Mouse (Mus musculus) skeletal muscle tissue, adult 2 months (tissue): ENCODE measurements around the gene Wwc2.
"Not testable (repeated sequence)": the region's sequence is repeated elsewhere in the genome, so short reads cannot be mapped to it uniquely, and the experiment has no call there.

Experiments
- DNase-seq: peaks from one replicate; pipeline ENCODE4 v3.0.0-alpha.2; 2012; ENCODE audit warnings: low read depth, low spot score

The Wwc2 gene

DNA sequence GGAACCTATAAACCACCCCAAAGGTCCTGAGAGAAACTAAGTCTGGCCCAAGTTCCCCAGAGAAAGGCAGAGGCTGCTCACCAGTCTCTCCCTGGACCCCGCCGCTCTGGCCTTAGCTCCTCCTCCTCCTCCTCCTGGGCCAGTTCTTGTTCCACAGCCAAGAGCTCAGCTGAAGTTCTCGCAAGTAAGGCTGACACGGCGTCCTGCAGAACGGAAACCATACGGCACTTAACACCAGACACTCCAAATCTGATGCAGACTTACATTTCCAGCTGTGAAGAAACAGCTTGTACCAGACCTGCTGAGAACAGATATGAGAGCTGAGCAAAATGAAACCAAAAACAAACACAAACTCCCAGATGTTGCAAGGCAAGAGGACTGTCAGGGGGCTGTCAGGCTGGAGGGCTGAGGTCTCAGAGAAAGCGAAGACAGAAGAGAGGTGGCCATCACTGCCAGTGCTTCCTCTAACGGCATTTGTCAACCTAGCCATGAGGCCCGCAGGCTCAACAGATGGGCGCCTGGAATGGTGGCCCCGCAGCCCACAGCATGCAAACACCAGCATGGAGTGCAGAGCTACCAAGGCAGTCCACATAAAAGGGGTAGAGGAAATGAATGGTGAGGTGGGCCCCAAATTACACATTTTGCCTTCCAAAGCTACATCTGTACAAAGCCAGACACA, 138.8 kb downstream of the Wwc2 start:
- DNase-seq = peak; percentile 56

DNA sequence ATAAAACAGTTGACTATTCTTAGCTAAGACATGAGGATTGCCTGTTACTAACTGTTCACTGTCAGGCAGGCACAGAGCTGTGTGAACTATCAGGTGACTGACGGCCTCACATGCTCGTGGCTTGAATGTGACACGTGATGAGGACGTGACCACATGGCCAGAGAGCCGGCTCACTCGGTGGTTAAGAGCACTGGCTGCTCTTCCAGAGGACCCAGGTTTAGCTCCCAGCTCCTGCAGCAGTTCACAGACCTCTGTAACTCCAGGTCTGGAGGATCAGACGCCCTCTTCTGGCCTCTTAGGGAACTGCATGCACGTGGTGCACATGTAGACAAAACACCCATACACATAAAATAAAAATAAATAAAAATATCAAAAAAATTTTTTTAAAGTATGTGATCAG, 140.9 kb downstream of the Wwc2 start:
- DNase-seq = no peak

DNA sequence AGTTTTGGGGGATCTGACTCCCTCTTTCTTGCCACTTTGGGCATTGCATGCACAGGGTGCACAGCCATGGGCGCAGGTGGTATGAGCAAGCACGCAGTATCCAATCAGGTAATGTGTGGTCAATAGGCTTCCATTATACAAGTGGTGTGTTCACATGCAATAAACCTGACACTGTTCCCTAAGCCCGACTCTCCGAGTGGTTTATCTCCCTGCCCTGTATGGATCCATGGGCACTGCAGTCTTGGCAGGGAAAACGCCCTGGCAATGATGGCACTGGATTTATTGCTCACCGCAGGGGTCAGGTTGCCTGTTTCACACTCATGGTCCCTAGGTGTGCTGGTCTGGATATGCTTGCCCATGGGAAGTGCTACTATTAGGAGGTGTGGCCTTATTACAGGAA, 142.8 kb downstream of the Wwc2 start:
- DNase-seq = no peak

DNA sequence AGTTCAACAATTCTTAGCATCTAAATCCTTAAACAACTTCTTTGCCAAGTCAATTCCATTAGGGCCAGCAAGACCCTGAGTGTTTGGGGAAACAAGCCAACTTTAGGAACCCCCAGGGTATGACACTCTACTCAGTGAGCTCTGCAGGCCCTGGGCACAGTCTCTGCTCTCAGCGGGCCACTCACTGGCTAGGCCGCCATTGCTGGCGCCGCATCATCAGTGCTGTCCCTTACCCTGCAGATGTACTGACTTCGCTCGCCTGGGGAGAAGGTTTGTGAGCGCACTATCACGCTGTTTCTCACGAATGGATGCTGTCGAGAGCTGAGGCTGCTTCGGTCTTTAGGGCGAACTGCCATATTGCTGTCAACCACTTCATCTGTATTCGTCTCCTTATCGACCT, 143.6 kb downstream of the Wwc2 start:
- no peak for DNase-seq

DNA sequence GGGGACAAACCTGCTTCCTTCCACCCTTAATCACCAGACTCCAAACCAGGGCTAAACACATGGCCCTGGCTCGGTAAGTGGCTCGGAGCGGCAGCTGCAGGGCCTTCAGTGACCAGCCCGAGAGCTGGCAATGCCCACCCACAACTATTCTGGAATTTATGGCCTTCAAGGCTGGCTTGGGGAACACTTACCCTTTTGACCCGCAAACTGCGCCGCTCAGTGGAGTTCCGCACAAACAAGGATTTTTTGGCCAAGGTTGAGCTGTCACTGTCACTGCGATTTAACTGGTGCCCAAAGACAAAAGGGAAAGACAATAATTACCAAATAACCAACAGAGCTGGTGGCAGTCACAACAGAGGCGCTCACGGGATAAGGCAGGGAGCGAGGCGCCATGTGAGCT, 144.8 kb downstream of the Wwc2 start:
- DNase-seq = no peak

DNA sequence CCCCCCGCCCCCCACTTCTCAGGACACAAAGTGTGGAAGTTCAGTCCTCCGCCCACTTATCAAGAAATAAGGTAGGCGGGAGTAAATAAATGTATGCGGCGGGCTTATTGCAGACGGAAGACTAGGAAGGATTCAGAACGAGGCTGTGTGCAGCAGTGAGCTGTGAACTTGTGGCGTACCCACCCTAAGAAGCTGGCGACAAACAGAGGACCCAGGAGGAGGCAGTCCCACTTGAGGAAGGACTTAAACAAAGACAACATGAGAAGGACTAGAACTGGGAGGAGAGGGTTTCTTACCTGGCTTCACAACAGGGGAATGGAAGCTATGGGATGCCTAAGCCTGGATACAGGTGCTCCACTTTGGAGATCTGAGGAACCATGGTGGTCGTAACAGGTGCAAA, 147.1 kb downstream of the Wwc2 start:
- DNase-seq = no peak

DNA sequence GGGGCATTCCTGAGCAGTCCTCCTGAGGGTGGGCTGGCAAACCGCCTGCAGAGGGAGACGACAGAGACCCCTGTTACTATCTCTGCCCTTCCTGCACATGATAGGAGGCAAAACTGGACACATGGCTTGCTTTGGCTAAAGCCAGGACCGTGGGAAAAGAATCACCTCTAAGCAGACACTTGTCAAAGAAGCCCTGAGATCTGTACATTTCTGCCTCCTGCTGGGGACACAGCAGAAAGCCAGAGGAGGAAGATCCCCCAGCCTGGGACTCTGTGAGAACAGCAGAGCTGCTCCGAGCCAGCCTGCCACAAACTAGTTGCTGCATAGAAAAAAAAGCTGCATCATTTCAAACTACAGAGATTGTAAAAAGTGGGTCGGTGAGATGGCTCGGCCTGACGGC, 147.7 kb downstream of the Wwc2 start:
- DNase-seq = no peak

DNA sequence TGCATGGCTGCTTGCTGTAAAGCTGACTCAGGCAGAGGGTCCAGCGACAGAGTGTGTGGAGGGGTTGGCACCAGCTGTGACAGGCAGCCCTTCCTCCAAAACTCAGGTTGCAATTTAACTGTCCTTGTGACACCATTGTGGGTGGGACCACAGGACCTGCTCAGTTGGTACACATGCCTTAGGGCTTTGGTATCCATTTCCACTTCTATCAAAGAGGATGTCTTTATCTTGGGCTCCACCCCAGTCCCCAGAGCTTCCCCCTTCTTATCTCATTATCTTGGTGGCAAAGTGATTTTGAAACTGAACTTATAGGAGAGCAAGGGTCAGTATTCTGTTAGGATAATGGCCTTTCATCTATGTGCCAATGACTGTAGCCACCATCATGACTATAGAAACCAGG, 156.8 kb downstream of the Wwc2 start:
- DNase-seq = no peak

DNA sequence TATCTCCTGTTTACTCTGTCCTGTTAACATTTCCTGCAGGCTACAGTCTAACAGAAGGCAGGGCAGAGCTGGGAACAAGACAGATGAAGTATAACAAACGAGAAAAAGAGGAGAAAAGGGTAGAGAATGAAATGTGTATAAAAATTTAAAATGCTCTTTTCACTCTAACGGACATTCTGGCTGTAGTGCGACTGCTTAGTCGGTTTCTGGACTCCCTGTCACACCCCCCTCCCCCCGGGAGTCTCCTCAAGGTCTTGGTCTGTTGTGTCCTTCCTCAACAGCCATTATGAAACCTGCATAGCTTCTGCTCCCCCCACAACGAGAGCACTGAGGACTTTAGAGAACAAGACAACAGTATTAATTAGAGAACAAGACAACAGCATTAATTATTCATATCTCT, 158.1 kb downstream of the Wwc2 start:
- DNase-seq = no peak

DNA sequence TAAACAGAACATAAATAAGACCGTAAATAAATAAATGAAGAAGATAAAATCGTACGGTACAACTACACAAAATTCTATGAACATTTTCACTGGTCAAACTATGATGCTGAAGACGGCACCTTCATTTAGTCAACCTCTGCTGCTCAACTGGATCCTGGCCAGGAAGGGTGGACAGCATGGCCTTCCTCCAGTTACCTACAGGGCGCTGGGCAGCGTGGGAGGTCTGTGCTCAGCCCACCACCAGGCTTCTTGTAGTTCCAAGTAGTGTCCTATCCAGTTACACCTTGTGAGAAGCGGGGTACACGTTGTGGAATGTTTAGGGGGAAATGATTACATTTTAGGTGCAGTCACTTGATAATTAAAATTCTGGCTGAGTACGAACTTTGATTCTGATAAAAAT, 163.8 kb downstream of the Wwc2 start:
- DNase-seq = no peak

DNA sequence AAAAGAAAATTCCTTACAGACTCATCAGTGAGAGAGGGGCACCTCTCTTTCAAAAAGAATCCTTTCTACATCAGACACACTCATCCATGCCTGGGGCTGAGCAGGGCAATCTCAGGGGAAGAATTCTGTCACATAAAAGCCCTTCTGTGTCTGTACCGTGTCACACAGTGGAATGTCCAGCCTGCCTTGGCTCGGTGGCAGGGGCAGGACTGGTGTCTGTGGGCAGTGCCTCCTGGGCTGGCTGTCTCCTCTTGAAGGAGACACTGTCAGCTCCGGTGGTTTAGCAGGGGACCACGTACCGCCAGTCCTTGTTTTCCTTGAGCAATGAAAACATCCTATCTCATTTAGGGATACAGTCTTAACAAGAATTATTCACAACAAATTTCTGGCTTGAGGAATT, 165.1 kb downstream of the Wwc2 start:
- no peak for DNase-seq

DNA sequence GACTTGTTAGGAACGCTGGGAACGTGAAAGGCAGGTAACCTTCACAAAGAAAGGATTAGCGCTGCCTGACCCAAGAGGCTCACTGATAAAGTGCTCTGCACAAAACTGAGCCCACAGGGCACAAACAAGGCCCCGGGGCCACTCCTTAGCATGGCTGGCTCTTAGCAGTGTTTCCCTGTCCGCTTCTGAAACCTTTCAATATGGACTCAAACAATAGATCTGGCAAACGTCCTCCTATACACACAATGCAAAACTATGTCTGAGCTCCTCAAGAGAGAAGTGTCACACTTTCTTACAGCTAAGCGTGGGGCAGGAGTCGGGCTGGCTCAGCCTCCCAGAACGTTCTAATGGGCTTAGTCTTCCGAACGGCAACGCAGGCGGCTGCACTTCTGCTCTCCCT, 166.5 kb downstream of the Wwc2 start, which contains the start of gene Cldn22:
Gene Cldn22, plus strand, starts transcription at position 301 of the 400 bp plus-strand sequence.
- DNase-seq = no peak

DNA sequence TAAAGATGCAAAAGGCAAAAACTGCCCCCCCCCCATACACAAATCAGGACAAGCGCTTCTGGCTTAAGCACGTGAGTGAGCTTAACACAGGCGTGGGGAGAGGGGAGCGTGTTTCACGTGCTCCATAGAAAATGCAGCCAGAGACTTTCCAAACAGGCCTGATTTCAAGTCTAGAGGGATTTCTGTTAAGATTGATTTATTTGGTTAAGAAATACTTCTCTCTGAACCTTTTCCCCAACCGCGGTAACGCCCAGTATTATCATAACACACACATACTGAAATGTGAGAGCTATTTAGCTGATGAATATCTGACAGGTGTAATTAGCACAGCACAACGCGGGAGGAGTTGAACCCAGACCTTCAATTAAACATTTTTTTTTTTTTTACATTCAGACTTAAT, 166.9 kb downstream of the Wwc2 start:
- peak; percentile 13 for DNase-seq

DNA sequence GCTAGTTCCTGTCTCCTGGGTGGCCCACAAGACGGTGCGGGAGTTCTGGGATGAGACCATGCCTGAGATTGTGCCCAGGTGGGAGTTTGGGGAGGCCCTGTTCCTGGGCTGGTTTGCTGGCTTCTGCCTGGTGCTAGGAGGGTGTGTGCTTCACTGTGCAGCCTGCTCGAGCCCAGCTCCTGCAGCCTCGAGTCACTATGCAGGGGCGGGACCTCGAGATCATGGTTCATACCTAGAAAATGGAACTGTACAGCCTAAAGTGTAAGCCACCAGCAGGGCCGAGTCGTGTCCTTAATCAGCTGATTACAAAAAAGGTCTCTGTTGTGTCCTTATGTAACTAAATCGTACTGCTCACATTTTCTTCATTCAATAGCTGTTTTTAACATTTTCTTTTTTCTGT, 168.2 kb downstream of the Wwc2 start:
- DNase-seq = not testable (repeated sequence)

DNA sequence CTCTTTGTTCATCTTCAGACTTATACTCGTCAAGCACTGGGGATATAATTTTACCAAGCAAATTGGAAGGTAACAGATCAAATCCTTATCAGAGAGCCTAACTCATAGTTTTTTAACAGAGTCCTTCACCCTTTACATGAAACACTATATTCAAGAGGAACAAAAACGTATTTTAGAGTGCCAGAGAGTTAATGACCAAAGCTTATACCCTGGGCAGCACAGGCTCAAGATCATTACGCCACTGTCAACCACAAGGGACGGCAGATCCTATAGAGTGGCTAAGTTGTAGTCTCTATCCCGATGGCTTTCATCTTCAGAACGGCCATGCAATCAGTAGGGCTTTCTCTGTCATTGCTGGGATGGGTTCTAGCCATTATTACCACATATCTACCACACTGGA, 168.9 kb downstream of the Wwc2 start, which contains the start of gene Cldn24:
Gene Cldn24, plus strand, starts transcription at position 301 of the 400 bp plus-strand sequence.
- DNase-seq = no peak

DNA sequence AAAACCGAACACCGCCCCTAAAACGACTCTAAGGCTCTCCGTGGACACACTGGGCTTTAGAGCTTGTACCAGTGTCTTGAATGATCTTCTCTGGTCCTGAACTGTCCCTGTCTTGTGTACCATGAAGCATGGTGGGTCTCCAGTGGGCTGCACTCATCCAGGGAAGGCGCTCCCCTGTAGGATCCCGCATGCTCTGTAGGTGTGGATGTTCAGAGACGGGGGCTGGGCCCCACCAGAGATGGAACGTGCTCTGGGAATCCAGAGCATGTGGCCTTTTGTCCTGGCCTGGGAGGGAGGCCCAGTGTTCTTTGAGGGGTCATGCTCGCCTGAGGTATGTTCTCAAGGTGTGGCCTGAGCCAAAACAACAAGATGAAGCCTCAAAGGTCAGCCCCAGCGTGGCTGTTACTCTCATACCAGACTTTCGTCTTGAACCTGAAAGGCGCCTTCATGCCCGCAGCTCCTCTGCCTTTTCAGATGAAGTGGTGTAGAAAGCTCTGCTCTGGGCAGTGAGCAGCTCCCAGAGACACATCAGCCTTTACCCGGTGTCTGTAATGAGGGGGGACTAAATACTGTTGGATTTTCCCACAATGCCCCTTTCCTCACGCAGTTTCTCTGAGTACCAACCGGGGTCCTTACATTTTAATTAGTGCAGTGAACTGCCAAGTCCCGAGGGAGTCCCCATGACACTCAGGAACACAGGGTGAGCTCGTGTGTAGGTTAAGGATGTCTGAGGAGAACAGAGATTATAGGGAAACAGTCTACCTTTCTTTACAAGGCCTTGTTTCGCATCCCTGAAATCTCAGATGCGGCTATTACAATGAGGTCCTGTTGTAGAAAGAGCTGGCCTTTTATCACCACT, 169.6 kb downstream of the Wwc2 start:
- no peak for DNase-seq

DNA sequence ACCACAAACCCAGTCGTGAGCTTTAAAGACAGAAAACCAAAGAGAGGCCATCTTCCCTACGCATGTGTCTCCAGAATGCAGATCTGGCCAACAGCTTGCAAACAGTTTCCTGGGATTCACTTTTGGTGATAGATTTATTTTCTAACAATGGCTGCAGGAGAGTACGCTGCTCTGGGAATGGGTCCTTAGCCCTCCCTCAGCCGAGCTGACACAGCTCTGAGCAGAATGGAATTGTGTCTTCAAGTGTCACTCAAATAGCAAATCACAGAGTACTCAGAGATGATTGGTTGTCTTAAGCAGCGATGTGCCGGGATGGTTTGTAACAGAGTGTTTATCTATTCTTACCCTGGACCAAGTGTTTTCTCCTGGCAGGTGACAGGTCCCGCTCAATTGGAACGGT, 171.7 kb downstream of the Wwc2 start:
- DNase-seq = no peak

DNA sequence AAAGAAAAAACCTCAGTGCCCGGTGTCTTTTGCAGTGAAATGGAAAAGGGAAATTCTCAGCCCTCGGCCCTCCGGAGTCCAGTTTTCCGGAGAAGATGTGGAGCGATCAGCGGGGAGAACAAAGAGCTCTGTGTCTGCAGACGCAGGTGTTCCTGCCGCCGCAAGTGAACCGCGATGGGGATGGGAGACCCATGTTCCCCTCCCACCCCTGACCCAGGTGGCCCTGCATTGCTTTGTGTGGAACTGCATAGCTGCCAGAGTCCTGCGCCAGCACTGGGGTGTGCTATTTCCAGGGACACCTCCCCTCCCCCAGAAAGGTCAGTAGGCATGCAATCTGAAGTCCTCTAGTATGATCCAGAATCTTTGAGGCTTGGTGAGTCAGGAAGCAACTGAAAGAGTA, 179.5 kb downstream of the Wwc2 start:
- DNase-seq = no peak

DNA sequence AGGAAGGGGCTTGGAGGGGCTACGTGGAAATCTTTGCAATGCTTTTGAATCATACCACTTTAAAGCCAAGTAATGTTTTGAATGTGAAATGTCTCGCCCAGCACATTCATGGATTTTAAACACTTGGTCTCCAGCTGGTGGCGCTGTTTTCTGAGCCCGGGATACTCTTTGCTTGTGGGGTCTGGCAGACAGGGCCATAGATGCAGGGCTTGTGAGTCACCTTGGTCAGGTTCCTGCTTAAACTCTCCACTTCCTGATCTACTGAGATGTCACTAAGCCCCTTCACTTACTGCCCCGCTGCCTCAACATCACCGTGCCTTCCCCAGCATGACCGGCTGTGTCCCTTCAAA, 180.1 kb downstream of the Wwc2 start:
- DNase-seq = no peak

DNA sequence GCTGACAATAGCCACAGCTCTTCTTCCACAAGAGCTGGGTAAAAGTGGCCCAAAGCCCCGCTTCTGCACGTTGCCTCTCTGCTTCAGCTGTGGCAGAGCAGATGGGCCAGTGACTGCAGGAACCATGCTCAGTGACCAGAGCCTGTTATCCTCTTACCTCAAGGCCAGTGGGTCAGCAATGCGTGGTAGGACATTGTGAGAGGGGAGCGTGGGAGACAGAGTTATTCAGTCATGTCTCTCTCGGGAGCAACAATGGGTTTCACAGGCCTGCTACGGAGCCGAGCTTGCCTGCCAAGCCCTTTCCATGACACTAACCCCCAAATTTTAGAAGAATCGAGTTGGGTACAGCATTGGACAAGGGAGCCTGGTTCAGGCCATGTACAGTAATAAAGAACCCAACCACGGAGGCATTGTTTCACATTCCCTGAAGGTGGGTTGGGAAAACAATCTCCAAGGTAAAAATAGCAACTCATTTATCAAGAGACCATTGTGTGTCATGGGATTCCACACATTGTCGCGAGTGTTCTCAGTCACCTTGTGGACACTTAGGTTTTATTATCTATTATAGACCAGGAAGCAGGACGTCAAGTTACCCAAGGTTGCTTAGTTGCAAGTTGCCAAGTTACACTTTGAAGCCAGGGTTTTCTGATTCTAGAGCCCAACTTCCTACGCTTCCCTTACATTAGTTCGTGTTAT, 180.6 kb downstream of the Wwc2 start:
- DNase-seq = no peak

DNA sequence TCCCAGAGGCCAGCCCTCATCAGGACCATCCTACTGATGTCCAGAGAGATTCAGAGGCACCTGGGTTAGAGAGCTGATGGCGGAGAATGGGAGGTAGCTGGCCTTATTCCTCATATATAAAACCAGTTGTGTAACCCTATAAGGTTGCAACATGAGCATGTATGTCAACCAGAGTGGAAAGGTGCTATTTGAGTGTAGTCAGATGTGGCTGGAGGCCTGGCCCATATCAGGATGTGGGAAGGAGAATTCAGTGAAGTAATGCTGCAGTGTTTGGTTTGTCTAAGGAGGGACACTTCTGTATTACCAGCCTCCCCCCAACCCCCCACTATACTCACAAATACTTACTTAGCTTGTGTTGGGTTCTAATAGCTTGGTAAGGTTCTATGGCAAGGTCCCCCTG, 186.5 kb downstream of the Wwc2 start:
- DNase-seq = no peak

DNA sequence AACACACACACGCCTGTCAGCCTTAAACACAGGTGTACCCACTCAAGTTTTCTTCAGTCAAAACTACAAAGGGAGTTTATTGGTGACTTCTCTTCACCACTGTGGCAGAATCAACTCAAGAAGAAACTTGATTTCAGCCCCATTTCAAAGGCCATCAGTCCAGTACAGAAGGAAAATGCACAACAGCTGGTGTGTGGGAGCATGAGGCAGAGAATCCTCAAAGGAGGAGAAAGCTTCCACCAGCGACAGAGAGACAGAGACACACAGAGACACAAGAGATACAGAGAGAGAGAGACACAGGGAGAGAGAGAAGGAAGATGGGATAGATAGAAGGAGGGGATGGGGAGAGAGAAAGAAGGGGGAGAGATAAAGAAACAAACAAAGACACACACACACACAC, 188.4 kb downstream of the Wwc2 start:
- no peak for DNase-seq

DNA sequence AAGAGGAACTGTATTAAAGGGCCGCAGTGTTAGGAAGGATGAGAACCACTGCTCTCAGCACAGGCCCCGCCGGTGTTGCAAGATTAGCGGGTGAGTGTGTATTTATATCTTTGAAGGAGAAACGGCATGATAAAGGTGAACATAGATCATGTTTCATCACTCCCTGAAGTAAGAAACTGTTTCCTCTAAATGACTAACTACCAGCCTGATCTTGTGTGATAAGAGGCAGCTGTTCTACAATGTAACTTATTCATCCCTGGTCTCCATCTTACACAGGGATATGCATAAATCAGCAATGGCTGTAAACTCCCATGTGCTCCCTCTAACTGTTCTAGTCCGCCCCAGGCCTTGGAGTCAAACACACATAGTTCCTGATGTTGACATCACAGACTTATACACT, 191.3 kb downstream of the Wwc2 start:
- DNase-seq = no peak
